Mouse (Mus musculus) T-cell, adult 2 months (primary cell): Measurements from ENCODE around the gene Cpsf2.
A peak's percentile ranks its signal among the peaks of the same experiment; 100 is the strongest.
"Not testable (repeated sequence)": the region's sequence is repeated elsewhere in the genome, so short reads cannot be mapped to it uniquely, and the experiment has no call there.

ENCODE experiments used
- DNase-seq: peaks from one replicate; pipeline ENCODE4 v3.0.0; 2022; ENCODE audit warnings: low spot score

The Cpsf2 gene

GRCm38 (mm10) chr12:101975601-101976571 lies at the start of gene Cpsf2:
Cpsf2 (plus strand) TSS chr12:101975988.
- DNase-seq: peak; percentile 83

- DNase-seq: no peak
These were observed 47.4 kb upstream of the Cpsf2 start for GRCm38 (mm10) chr12:101928423-101928822.

- no peak for DNase-seq
These were observed 40.6 kb upstream of the Cpsf2 start for GRCm38 (mm10) chr12:101935223-101935622.

GRCm38 (mm10) chr12:101937572-101937971 lies 38.2 kb upstream of the Cpsf2 start:
- no peak for DNase-seq

GRCm38 (mm10) chr12:101947986-101948385 lies 27.8 kb upstream of the Cpsf2 start:
- no peak for DNase-seq

GRCm38 (mm10) chr12:101948801-101949200 lies 27.0 kb upstream of the Cpsf2 start:
- DNase-seq: no peak

- DNase-seq: not testable (repeated sequence)
These were observed 20.0 kb upstream of the Cpsf2 start for GRCm38 (mm10) chr12:101955821-101956220.

- no peak for DNase-seq
These were observed 18.5 kb upstream of the Cpsf2 start for GRCm38 (mm10) chr12:101957079-101957941.

GRCm38 (mm10) chr12:101957942-101958544 lies 17.7 kb upstream of the Cpsf2 start, which contains the start of gene Atxn3:
Atxn3 (minus strand) TSS chr12:101958246.
- DNase-seq: peak; percentile 97

- no peak for DNase-seq
These were observed 17.2 kb upstream of the Cpsf2 start for GRCm38 (mm10) chr12:101958556-101958955.

- DNase-seq: not testable (repeated sequence)
These were observed 16.6 kb upstream of the Cpsf2 start for GRCm38 (mm10) chr12:101958960-101959780.

GRCm38 (mm10) chr12:101971311-101971710 lies 4.5 kb upstream of the Cpsf2 start:
- DNase-seq: peak; percentile 22

GRCm38 (mm10) chr12:101972230-101972629 lies 3.6 kb upstream of the Cpsf2 start:
- DNase-seq: no peak

- DNase-seq: no peak
These were observed 1.2 kb upstream of the Cpsf2 start for GRCm38 (mm10) chr12:101974571-101974970.

GRCm38 (mm10) chr12:101975167-101975600 lies 604 bp upstream of the Cpsf2 start:
- no peak for DNase-seq

- peak; percentile 11 for DNase-seq
These were observed 1.0 kb downstream of the Cpsf2 start for GRCm38 (mm10) chr12:101976651-101977403.

- DNase-seq: no peak
These were observed 1.7 kb downstream of the Cpsf2 start for GRCm38 (mm10) chr12:101977404-101977915.

- no peak for DNase-seq
These were observed 2.4 kb downstream of the Cpsf2 start for GRCm38 (mm10) chr12:101978162-101978561.

GRCm38 (mm10) chr12:101978588-101978987 lies 2.8 kb downstream of the Cpsf2 start:
- DNase-seq: no peak

GRCm38 (mm10) chr12:101979213-101979750 lies 3.5 kb downstream of the Cpsf2 start:
- DNase-seq: no peak
